Mouse (Mus musculus) ZHBTc4 (cell line): Measurements from ENCODE around the gene Gnas.
"Not testable (repeated sequence)": the region's sequence is repeated elsewhere in the genome, so short reads cannot be mapped to it uniquely, and the experiment has no call there.

Experiments
- DNase-seq: peaks from one replicate; pipeline ENCODE4 v3.0.0-alpha.2; 2011; ENCODE audit warnings: low read depth, low spot score

Gene Gnas

GRCm38 (mm10) chr2:174346999-174347668, 63.0 kb downstream of the Gnas start:
- not testable (repeated sequence) for DNase-seq

DNA sequence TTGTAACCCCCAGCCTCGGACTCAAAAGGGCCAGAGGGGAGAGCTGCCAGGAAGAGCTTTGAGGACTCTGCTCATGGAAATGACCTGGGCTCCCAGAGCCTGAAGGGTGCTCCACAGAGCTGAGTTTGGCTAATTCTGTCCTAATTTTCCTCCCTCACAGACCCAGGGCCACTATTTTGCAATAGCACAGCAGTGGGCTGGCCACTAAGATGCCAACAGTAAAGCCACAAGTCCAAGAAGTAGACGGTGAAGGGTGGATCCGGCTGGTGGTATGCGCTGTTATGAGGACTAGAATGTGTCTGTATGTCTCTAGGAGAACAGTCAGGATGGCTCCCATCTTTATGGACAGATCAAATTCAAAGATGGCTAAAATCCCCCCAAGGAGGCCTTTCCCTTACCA, 74.4 kb downstream of the Gnas start:
- no peak for DNase-seq

DNA sequence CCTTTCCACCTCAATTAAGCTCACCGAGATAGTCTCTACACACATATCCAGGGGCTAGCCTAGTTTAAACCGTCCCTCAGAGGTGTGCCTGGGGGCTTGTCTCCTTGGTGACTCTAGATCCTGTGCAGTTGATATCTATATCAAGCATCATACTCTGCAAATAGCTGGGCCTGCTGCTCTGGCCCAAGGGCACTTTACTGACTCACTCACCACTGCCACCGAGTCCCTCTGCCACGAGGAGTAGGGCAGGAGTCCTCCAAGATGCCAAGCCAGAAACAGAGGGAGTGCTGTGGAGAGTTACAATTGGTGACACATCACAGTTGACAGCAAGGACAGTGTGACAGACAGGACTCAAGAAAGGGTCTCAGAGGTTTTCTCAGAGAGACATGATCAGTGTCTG, 75.5 kb downstream of the Gnas start:
- no peak for DNase-seq

GRCm38 (mm10) chr2:174366571-174366970, 82.5 kb downstream of the Gnas start:
- no peak for DNase-seq

- no peak for DNase-seq
Observed at GRCm38 (mm10) chr2:174381021-174381420, 96.9 kb downstream of the Gnas start.

GRCm38 (mm10) chr2:174391936-174392335, 107.8 kb downstream of the Gnas start:
- no peak for DNase-seq

DNA sequence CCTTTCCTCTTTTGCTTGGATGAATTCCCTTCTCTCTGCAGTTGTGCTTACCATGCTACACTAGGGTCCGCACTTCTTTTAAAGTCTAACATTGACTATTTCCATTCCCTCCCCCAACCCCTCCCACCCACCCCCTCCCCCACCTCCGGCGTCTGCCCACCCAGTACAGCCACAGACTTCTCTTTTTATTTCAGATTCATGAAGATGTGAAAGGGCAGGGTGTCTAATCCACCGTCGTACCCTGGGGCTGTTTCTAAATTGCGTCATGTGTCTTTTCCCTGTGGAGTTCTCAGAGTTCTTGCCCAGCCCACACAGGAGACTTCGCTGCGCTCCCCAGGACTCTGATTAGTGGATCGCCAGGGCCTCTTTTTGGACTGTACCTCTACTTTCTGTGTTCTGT, 108.4 kb downstream of the Gnas start:
- no peak for DNase-seq

- no peak for DNase-seq
Observed at GRCm38 (mm10) chr2:174393383-174393782, 109.3 kb downstream of the Gnas start.
